Mouse (Mus musculus): ENCODE results near the gene Pcyox1.

Pcyox1 gene

DNA sequence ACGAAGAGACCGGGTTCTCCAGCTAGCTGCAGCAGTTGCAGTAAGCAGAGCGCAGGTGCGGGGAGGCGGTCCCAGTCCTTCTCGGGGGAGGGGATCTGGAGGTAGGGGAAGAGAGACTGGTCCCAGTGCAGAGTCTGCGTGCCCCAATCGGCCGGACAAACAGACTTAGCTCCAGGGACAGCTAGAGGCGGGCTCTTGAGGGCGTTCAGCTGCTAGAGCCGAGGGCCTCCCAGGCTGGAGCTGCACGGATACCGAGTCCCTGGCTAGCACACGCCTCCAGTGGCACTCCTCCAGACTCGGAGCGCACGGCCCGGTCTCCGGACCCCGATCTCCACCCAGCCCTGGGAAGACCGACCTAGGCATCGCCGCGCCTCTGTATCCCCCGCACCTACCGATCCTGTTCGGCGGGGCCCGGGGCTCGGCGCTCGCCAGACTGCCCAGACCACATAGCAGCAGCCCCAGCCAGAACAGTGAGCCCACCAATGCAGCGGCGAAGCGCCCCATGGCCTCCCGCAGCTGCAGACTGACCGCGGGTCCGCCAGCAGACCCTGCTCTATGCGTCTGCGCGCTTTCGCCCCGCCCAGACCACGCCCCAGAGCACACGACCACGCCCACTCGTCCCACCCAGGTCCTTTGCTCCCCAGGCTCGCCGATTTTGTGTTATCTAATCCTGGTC is at the start of gene Pcyox1:
Gene Pcyox1 (minus strand): TSS at position 574 of the 676 bp plus-strand sequence.
- DNase-seq (ENCODE audit: low spot score in 2 of 2): peak; percentile 73 to 88

DNA sequence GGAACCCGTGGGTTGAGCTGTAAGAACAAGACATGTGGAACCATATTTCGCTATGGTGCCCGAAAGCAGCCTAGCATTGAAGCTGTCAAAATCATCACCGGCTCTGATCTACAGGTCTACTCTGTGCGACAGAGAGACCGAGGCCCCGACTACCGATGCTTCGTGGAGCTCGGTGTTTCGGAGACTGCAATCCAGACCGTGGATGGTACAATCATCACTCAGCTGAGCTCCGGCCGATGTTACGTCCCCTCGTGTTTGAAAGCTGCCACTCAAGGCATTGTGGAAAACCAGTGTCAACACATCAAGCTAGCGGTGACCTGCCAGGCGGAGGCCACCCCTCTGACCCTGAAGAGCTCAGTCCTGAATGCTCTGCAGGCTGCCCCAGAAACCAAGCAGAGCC is 48.6 kb upstream of the Pcyox1 start:
- DNase-seq (ENCODE audit: low spot score in 2 of 2): no peak

DNA sequence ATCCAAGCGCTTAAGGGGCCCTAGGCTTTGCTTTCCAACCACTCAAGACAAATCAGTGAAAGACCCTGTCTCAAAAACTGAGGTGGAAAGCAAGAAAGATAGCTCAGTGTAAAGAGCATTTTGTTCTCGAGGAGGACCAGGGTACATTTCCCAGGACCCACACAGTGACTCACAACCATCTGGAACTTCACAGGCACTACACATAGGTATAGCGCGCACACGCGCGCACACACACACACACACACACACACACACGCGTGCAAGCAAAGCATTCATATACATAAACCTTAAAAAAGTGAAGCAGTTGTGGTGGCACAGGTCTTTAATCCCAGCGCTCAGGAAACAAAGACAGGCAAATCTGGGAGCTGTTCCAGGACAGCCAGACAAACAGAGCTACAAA is 44.6 kb upstream of the Pcyox1 start:
- no peak for DNase-seq (ENCODE audit: low spot score in 2 of 2)

DNA sequence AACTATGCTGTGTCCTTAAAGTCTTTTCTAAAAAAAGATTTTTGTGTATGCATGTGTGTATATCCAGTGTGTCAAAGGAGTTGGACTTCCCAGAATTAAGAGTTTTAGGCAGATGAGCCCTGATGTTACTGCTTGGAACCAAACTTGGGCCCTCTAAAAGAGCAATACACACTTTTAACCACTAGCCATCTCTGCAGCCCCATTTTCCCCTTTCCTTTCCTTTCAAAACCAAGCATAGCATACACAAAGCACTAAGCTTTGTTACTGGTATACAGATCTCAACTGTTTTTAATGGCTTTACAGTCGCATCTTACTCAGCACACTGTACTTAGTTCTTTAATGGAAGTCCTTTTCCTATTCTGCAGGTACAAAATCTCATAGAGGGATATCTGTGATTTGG is 42.6 kb upstream of the Pcyox1 start:
- DNase-seq (ENCODE audit: low spot score in 2 of 2): no peak

DNA sequence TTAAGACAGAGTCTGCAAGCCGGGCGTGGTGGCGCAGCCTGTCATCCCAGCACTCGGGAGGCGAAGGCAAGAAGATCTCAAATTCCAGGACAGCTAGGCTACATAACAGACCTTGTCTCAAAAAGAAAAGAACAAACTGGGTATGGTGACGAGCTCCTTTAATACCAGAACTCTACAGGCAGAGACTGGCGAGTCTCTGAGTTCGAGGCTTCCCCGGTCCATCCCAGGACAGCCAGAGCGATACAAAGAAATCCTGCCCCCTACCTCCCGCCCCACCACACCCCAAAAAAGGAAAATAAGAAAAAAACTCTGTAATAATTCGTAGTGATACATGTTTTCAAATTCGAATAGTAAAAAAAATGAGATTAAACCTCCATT is 42.2 kb upstream of the Pcyox1 start:
- DNase-seq (ENCODE audit: low spot score in 2 of 2): no peak

DNA sequence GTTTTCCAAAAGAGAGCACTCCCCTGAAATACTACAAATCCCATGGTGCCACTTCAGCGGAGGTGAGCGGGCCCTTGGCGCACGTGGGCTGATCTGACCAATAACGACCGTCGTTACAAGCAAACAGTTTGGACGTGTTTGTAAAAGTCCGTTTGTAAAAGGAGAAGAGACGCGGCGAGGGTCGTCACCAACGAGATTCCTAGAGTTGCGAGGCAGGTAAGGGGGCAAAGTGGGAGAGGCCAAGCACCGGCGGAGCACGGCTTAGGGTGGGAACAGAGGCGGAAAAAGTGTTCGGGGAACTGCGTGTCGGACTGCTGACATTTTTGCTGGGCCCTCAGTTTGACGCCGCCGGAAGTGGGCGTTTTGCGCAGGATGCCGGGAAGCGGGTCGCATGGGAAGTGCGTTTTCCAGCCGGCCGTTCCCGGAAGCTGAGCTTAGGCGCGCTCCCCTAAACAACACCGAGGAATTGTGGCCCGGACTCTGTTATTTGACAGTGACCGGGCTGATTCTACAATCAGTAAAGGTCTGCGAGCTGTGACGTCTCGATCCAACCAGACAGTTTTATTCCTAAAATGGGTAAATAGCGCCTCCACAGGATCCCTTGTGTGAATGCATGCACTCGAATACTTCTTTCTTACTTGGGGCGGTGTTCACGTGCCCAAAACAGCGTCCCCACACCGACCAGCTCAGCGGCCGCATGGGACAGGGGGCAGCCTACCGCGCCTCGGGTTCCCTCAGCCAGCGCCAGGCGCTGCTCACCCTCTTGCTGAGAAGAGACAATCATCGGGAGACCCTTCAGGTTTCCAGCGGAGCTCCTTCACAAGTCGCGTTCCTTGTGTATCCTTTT is 41.5 kb upstream of the Pcyox1 start, which contains the start of gene C87436:
Gene C87436 (plus strand): TSS at position 103 of the 847 bp plus-strand sequence.
- DNase-seq (ENCODE audit: low spot score in 2 of 2): peak; percentile 90 to 94

DNA sequence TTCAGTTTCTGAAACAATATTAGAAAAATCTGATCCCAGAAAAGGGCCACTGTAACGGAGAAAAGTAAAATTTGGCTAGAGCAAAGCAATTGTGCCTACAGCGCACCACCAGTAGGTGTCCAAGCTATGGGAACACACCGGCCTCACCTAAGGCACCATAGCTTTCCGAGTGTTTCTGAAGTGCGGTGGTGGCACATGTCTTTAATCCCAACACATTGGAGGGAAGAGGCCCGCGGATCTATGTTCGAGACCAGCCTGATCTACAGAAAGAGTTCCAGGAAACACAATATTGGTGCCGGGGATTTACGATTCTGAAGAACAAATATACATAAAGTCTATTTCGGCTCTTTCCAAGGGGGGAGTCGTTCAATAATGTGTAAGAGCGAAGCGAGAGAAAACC is 40.8 kb upstream of the Pcyox1 start:
- peak; percentile 25 to 42 for DNase-seq (ENCODE audit: low spot score in 2 of 2)

DNA sequence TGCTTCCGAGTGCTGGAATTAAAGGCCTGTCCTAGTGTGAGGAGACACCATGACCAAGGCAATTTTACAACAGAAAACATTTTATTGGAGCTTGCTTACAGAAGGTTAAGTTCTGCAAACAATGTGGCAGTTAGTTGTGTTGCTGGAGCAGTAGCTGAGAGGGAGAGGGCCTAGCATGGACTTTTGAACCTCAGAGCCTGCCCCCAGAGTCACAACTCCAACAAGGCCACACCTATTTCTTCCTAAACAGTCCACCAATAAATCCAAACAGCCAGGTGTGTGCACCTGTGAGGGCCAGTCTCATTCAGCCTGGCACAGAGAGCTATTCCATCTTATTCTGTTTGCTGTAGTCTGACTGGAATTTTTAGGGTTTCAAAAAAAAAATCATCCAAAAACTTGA is 36.7 kb upstream of the Pcyox1 start:
- DNase-seq (ENCODE audit: low spot score in 2 of 2): no peak

DNA sequence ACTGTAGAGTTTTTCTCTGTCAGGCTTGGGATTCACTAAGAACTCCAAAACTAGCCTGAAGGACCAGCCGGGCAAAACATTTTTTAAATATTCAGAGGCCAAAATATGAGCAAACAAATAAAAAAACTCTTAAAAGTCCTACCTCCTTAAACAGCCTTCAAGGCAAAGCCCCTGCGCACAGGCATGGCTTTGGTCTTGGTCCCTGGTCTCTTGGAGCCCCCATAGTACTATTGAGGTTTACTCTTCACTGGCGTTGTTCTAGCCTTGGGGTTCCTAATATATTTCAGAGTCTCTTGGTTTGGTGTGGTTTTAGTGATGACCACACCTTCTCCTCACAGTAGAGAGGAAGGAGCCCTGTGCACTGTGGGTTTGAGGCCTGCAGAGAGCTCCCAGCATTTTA is 34.6 kb upstream of the Pcyox1 start:
- DNase-seq (ENCODE audit: low spot score in 2 of 2): no peak

DNA sequence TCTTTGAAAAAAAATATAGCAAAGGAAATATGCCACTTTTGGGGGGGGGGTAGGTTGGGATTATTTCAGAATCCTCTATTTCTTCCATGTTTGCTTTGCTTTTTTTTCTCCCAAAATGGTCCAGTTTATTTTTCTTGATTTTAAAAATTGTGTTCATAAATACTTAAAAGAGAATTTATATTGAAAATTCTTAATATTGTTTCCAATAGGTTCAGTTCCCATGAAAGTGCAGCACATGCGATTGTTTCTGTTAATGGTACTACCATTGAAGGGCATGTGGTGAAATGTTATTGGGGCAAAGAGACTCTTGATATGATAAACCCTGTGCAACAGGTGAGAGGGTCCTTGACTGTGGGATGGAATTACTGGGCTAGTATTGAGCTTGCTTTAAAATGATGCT is 29.4 kb upstream of the Pcyox1 start, which contains the start of gene Gm44790:
Gene Gm44790 (plus strand): TSS at position 301 of the 400 bp plus-strand sequence.
- no peak for DNase-seq (ENCODE audit: low spot score in 2 of 2)

DNA sequence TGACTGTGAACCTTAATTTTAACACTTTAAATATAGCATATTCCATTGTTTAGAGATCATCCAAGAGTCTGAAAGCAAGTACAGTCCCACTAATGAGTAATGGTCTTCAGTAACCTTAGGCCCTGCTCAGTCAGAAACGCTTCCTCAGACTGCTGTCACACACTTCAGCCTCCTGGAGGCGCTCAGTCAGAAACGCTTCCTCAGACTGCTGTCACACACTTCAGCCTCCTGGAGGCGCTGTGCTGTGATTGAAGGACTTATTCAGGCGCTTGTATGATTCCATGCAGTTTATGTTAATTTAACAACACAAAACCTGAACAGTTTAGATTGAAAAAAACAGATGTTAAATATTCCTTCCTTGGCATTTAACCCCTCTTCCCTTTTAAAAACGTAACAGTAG is 23.5 kb upstream of the Pcyox1 start:
- DNase-seq (ENCODE audit: low spot score in 2 of 2): no peak

DNA sequence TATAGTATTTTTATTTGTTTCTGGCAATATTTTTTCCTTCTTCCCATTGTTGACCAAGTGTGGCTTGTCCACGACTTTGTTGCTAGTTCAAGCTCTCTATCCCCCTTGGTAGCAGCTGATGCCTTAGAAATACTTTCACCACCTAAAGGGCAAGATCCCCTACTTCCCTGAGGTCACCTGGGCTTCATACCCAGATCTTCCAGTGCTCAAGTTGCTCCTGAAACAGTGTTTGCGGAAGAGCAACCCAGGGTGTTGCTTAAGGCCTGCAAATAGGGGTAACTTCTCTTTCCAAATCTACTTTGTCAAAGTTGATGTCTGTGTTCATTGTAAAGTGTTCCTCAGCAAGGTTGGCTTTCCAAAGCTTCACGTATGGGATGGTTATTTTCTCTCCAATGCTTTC is 22.3 kb upstream of the Pcyox1 start:
- no peak for DNase-seq (ENCODE audit: low spot score in 2 of 2)

DNA sequence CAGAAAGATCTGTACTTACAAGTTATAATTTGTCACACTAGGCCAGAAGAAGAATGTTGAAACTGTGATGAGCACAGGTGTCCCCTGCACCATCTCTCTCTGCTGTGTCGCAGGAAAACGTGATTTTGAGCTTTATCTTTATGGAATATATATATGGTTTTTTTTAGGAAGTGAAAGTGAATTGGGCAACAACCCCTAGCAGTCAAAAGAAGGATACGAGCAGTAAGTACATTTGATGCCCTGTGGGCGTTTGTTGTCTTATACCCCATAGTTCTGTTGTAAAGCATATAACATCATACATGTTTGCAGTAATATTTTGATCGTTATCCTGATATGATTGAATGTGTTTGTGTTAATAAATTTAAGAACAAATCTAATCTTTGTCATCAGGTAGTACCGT is 21.8 kb upstream of the Pcyox1 start:
- DNase-seq (ENCODE audit: low spot score in 2 of 2): no peak

DNA sequence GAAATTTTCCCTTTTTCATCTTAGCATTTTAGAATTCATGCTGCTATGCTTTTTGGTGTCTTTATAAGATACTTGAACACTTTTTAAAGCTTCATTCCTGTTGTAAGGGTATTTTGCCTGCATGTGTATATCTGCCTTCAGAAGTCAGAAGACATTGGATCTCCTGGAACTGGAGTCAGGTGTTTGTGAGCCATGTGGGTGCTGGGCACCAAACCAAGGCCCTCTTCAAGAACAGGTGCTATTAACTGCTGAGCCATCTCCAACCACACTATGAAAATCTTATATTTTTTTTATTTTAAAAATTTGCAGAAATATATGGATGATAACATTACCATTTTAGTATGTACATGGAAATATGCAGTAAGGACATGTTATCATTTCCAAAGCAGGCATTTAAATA is 9.4 kb upstream of the Pcyox1 start:
- no peak for DNase-seq (ENCODE audit: low spot score in 2 of 2)

DNA sequence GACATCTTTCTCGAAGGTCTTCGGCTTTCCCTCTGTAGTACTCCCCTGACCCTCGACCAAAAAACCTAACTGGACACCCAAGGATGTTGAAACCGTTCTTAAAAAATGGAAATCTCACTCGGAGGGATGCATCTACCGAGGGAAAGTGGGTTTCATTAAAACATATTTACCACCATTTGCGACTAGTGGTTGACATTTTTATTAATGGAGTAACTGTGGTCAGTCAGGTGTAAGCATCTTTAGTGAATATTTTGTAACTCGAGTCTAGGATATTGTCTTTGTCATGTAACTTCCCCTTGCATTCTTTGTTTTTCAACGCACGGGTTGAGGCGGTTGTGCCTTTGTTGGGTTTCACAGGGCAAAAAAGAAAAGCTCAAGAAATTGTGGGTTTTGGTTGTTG is 8.0 kb upstream of the Pcyox1 start:
- DNase-seq (ENCODE audit: low spot score in 2 of 2): no peak

DNA sequence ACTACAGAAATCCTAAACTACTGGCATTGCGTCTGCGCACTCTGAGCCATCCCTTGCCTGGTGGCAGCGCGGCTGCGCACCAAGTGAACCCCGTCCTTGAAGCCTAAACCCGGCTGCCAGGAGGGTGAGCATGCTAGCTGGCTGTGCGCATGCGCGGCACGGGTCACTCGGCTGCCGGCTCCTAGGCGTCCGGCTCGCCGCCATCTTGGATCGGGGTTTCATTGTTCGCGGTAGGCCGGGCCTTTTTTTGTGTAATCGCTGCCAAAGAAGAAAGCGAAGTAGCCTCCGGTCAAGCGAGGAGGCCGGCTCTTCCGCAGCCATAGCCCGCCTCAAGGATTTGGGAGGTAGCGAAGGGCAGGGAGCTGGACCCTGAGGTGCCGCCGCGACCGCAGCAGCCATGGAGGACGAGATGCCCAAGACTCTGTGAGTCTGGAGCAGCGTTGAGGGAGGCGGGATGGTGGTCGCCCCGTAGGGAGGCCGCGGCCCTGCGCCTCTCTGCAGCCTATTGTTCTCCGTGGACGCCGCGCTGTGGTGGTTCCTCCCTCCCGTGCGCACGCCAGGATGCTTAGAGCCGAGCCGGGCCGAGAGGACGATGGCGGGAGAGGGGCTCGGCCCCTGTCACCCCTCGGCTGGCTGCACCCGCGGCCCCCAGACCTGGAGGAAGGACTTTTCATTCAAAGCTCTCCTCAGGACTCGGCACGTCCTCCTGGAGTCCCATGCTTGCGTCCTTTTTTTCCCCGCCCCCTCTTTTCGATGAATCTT is 7.3 kb upstream of the Pcyox1 start, which contains the start of gene Tia1:
Gene Tia1 (plus strand): TSS at position 120 of the 762 bp plus-strand sequence.
- peak; percentile 96 to 97 for DNase-seq (ENCODE audit: low spot score in 2 of 2)

DNA sequence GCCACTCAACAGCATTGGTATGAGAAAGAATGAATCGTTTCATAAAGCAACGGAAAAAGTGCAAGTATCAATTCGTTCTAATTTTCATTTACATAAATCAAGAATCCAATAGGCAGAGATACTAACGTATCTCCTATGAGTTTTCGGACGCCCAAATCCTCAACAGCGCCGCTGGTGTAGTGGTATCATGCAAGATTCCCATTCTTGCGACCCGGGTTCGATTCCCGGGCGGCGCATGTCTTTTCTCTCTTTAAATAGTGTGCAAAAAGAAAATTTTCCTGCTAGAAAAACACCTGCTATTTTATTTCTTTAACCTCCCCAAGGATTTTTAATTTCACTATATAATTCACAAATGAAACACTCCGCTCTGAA is 6.8 kb upstream of the Pcyox1 start:
- peak in 1 of 2 experiments; percentile 88 for DNase-seq (ENCODE audit: low spot score in 2 of 2)

DNA sequence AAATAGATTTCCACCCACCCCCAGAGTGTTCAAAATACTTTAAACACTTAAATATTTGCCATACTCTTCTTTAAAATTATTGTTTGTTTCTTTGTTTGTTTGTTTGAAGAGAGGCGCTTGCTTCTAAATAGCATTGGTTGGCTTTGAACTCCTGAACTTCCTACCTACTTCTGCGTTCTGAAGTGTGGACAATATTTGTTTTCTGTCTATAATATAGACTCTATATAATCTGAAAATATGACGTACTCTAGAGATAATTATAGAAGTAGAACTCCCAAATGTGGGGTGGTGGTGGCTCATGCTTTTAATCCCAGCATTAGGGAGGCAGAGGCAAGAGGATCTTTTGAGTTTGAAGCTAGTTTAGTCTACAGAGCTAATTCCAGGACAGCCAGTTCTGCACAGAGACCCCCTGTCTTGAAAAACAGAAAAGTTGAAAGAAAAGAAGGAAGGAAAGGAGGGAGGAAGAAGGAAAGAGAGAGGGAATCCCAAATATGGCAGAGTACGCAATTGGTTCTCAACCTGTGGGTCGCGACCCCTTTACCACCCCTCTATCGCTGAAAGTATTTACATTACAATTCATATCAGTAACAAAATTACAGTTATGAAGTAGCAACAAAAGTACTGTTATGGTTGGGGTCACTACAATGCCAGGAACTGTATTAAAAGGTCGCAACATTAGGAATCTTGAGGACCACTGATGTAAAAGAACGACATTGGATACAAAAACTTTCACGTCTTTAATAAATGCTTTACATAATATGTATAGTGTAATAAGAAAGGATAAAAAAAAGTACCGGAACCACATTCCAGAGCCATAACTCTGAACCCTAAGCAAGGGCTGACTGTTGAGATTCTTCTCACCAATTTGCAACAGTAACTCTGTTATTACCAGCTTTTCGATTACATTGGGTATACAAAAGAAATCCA is 6.0 kb upstream of the Pcyox1 start:
- no peak for DNase-seq (ENCODE audit: low spot score in 2 of 2)

DNA sequence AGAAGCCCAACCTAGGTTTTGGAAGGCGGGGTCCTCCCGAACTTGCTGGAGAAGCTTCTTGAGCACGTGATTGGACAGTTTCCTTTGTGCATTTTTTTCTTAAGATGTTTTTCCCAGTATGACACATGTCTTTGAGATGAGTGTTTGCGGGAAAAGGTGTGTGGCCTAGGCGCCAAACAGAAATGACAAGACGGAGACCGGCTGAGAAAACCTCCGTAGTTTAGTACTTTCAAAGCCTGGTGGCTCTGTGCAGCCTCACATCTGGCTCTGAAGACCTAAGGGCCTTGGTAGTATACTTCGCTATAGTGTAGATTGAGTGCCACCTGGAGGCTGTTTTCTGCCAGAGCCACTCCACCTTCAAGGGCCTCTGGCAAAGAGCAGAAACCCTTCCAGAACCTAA is 4.0 kb upstream of the Pcyox1 start:
- DNase-seq (ENCODE audit: low spot score in 2 of 2): peak; percentile 28 to 49

DNA sequence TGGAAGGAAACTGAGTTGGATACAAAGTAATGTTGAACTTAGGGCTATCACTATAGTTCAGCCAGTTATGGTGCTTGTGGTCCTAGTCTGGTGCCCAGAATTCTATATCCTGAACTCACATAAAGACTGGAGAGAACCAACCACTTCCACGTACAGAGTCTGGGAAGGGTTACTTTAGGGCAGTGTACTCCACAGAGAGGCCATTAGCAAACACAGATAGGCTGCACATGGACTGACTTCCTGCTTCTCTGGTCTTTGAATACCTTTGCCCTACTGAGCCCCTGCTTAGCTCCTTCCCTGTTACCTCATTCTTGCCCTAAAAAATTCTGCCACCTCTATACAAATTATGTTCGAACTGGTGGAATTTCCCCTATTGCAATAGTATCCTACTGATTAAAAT is 3.0 kb upstream of the Pcyox1 start:
- DNase-seq (ENCODE audit: low spot score in 2 of 2): no peak

DNA sequence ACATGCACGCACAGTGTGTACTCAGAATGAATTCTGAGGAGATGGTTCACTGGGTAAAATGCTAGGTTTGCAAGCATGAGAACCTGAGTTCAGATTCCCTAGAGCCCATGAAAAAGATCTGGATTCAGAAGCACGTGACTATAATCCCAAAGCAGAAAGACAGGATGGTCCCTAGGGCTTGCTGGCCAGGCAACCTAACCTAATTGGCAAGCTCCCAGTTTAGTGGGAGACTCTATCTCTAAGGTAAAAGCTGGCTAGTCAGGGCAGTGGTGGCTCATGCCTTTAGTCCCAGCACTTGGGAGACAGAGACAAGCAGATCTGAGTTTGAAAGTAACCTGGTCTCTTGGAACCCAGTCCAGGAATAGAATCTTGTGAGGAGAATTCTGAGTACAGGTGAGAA is 2.0 kb upstream of the Pcyox1 start:
- no peak for DNase-seq (ENCODE audit: low spot score in 2 of 2)

All from frontal cortex, postnatal 10 days (tissue).